Mouse (Mus musculus): Measurements from ENCODE around the gene Timm29. TPM values are rescaled to one million over a fixed set of nuclear protein-coding genes. Genes with fewer than 3 reads are reported as not detected.

The Timm29 gene
- 0.74 and 1.2 TPM in 2 replicates for polyA plus RNA-seq (2012)

- H3K4me3 ChIP-seq (replicated peaks), result peak within 1 kb of the TSS; percentile 84
- no peak for TF ChIP-seq TAL1 (IDR thresholded peaks at IDR 0.05; ENCODE audit: low read length)
- peaks cover 43% of the 10 kb centered on the region for H3K4me1 ChIP-seq (ENCODE audit: control insufficient read depth)
- peaks cover 70% of the 10 kb centered on the region for H3K36me3 ChIP-seq (ENCODE audit: control insufficient read depth)
- H3K27me3 ChIP-seq (ENCODE audit: control insufficient read depth), result no peaks in the 10 kb centered on the region
- H3K9me3 ChIP-seq (ENCODE audit: control insufficient read depth, low read length), result no peaks in the 10 kb centered on the region
Measured at GRCm38 (mm10) chr9:21592703-21593121, at the start of gene Timm29, which contains the start of gene Yipf2. Gene Timm29 (plus strand): TSS chr9:21592722. Gene Yipf2 (minus strand): TSS chr9:21592828.

GRCm38 (mm10) chr9:21545351-21545915, 47.1 kb upstream of the Timm29 start:
- peak overlapping the region; percentile 93 for H3K4me3 ChIP-seq (replicated peaks)
- no peaks in the 10 kb centered on the region for H3K27me3 ChIP-seq (ENCODE audit: control insufficient read depth)
- no peak for TF ChIP-seq GATA1 (IDR thresholded peaks at IDR 0.05; ENCODE audit: low read length)
- no peak for TF ChIP-seq TAL1 (IDR thresholded peaks at IDR 0.05; ENCODE audit: low read length)
- peaks cover 48% of the 10 kb centered on the region for H3K4me1 ChIP-seq (ENCODE audit: control insufficient read depth)
- peaks cover 23% of the 10 kb centered on the region for H3K36me3 ChIP-seq (ENCODE audit: control insufficient read depth)
- no peaks in the 10 kb centered on the region for H3K9me3 ChIP-seq (ENCODE audit: control insufficient read depth, low read length)

GRCm38 (mm10) chr9:21545916-21546788, 46.4 kb upstream of the Timm29 start:
- peaks cover 31% of the 10 kb centered on the region for H3K36me3 ChIP-seq (ENCODE audit: control insufficient read depth)
- no peak for TF ChIP-seq TAL1 (IDR thresholded peaks at IDR 0.05; ENCODE audit: low read length)
- TF ChIP-seq GATA1 (IDR thresholded peaks at IDR 0.05; ENCODE audit: low read length), result no peak
- no peaks in the 10 kb centered on the region for H3K27me3 ChIP-seq (ENCODE audit: control insufficient read depth)
- H3K4me1 ChIP-seq (ENCODE audit: control insufficient read depth), result peaks cover 53% of the 10 kb centered on the region
- H3K4me3 ChIP-seq (replicated peaks), result peak overlapping the region; percentile 93
- no peaks in the 10 kb centered on the region for H3K9me3 ChIP-seq (ENCODE audit: control insufficient read depth, low read length)

GRCm38 (mm10) chr9:21546789-21547074, 45.8 kb upstream of the Timm29 start, which contains the start of gene Carm1:
Gene Carm1 (plus strand): TSS chr9:21546894.
- Histone ChIP-seq H3K4me3 (replicated peaks) (peak within 1 kb of the TSS; percentile 93), H3K27me3 (ENCODE audit: control insufficient read depth) (no peaks in the 10 kb centered on the region), H3K9me3 (ENCODE audit: control insufficient read depth, low read length) (no peaks in the 10 kb centered on the region), H3K36me3 (ENCODE audit: control insufficient read depth) (peaks cover 36% of the 10 kb centered on the region), H3K4me1 (ENCODE audit: control insufficient read depth) (peaks cover 58% of the 10 kb centered on the region)
- TF ChIP-seq GATA1 (IDR thresholded peaks at IDR 0.05; ENCODE audit: low read length) (no peak), TAL1 (IDR thresholded peaks at IDR 0.05; ENCODE audit: low read length) (no peak)

GRCm38 (mm10) chr9:21547075-21547941, 45.2 kb upstream of the Timm29 start:
- H3K4me3 ChIP-seq (replicated peaks), result peak overlapping the region; percentile 93
- H3K27me3 ChIP-seq (ENCODE audit: control insufficient read depth), result no peaks in the 10 kb centered on the region
- H3K4me1 ChIP-seq (ENCODE audit: control insufficient read depth), result peaks cover 61% of the 10 kb centered on the region
- no peaks in the 10 kb centered on the region for H3K9me3 ChIP-seq (ENCODE audit: control insufficient read depth, low read length)
- peaks cover 42% of the 10 kb centered on the region for H3K36me3 ChIP-seq (ENCODE audit: control insufficient read depth)
- no peak for TF ChIP-seq GATA1 (IDR thresholded peaks at IDR 0.05; ENCODE audit: low read length)
- no peak for TF ChIP-seq TAL1 (IDR thresholded peaks at IDR 0.05; ENCODE audit: low read length)

- Histone ChIP-seq H3K9me3 (ENCODE audit: control insufficient read depth, low read length) (no peaks in the 10 kb centered on the region), H3K36me3 (ENCODE audit: control insufficient read depth) (peaks cover 77% of the 10 kb centered on the region), H3K4me3 (replicated peaks) (no peak overlapping the region), H3K27me3 (ENCODE audit: control insufficient read depth) (no peaks in the 10 kb centered on the region), H3K4me1 (ENCODE audit: control insufficient read depth) (peaks cover 79% of the 10 kb centered on the region)
- TF ChIP-seq GATA1 (IDR thresholded peaks at IDR 0.05; ENCODE audit: low read length) (no peak), TAL1 (IDR thresholded peaks at IDR 0.05; ENCODE audit: low read length) (no peak)
Measured at GRCm38 (mm10) chr9:21551049-21551448, 41.5 kb upstream of the Timm29 start.

GRCm38 (mm10) chr9:21553607-21554273, 38.8 kb upstream of the Timm29 start:
- H3K9me3 ChIP-seq (ENCODE audit: control insufficient read depth, low read length), result no peaks in the 10 kb centered on the region
- peaks cover 88% of the 10 kb centered on the region for H3K36me3 ChIP-seq (ENCODE audit: control insufficient read depth)
- H3K4me1 ChIP-seq (ENCODE audit: control insufficient read depth), result peaks cover 86% of the 10 kb centered on the region
- TF ChIP-seq GATA1 (IDR thresholded peaks at IDR 0.05; ENCODE audit: low read length) (no peak), TAL1 (IDR thresholded peaks at IDR 0.05; ENCODE audit: low read length) (no peak)
- no peak overlapping the region for H3K4me3 ChIP-seq (replicated peaks)
- no peaks in the 10 kb centered on the region for H3K27me3 ChIP-seq (ENCODE audit: control insufficient read depth)

GRCm38 (mm10) chr9:21555198-21555742, 37.3 kb upstream of the Timm29 start:
- H3K4me1 ChIP-seq (ENCODE audit: control insufficient read depth), result peaks cover 87% of the 10 kb centered on the region
- peaks cover 86% of the 10 kb centered on the region for H3K36me3 ChIP-seq (ENCODE audit: control insufficient read depth)
- H3K9me3 ChIP-seq (ENCODE audit: control insufficient read depth, low read length), result no peaks in the 10 kb centered on the region
- no peaks in the 10 kb centered on the region for H3K27me3 ChIP-seq (ENCODE audit: control insufficient read depth)
- peak overlapping the region; percentile 17 for H3K4me3 ChIP-seq (replicated peaks)
- TF ChIP-seq GATA1 (IDR thresholded peaks at IDR 0.05; ENCODE audit: low read length), result no peak
- TF ChIP-seq TAL1 (IDR thresholded peaks at IDR 0.05; ENCODE audit: low read length), result no peak

Data from erythroblast, embryonic 14.5 days (primary cell).